Mouse (Mus musculus): ENCODE measurements around the gene Phactr3.

DNA sequence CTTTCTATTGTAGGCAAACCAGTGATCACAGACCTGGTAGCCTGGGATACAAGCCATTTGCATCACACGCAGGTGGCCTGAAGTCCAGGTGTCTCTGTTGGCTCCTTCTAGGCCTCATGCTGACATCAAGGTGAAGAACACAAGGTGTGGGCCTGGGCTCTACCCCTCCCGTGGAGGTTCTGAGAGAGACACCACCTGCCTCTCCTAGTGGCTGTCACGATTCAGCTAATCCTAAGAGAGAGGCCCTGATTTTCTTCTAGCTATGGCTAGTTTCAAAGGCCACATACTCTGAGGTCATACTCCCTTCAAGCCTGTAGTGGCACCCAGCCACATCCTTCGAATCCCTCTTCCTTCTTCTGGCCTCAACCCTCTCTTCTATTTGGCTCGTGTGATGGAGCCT lies 12.2 kb downstream of the Phactr3 start:
- TF ChIP-seq POLR2A (IDR thresholded peaks at IDR 0.05; ENCODE audit: borderline replicate concordance, low read depth, low read length) (no peak), CTCF (IDR thresholded peaks at IDR 0.05; ENCODE audit: low read depth, low read length) (no peak)

Data from bone marrow macrophage, adult 2 months (primary cell).